Mouse (Mus musculus) C2C12 (cell line): ENCODE measurements around the gene Csf2rb.

Source experiments
- CTCF ChIP-seq: IDR thresholded peaks from one replicate; pipeline ENCODE4 v1.5.1; 2011; ENCODE audit not compliant: control insufficient read depth, insufficient read depth, insufficient read length
- FOSL1 ChIP-seq: IDR thresholded peaks from one replicate; pipeline ENCODE4 v1.8.0; 2011; ENCODE audit warnings: mild to moderate bottlenecking, low read length; ENCODE audit not compliant: poor library complexity, insufficient read depth, severe bottlenecking
- MAX ChIP-seq: IDR thresholded peaks from one replicate; pipeline ENCODE4 v1.6.1; 2011; ENCODE audit warnings: mild to moderate bottlenecking, control low read depth
- USF1 ChIP-seq: IDR thresholded peaks from one replicate; pipeline ENCODE4 v1.6.1; 2011; ENCODE audit warnings: low read depth, mild to moderate bottlenecking, control low read depth, moderate library complexity

- TF ChIP-seq CTCF (no peak), USF1 (no peak), FOSL1 (no peak), MAX (no peak)
These were observed 2.2 kb upstream of the Csf2rb start for GRCm38 (mm10) chr15:78323366-78323765.
